11 mouse cellular contexts compared by ENCODE assay signal in the genomic region with DNA sequence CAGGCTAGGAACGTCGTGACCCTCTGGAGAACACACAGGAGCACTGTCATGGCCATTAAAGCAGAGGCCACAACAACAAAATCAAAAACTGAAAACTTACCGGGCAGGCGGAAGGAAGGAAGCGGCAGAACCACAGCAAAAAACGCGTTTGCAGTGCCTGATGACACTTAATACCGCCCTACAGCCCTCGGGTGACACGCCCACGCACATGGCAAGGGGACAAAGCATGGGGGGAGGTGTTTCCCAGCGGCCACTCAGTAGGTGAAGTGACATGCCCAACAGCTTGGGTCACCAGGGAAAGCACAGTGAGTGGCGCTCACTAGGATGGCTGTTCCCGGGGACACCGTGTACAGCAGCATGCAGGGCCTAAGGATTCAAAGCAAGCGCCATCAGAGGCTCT.
A peak's percentile ranks its signal among the peaks of the same experiment; 100 is the strongest.
DNase-seq lines count a peak whose midpoint lies in the region; ATAC-seq and TF ChIP-seq lines count a peak whose summit lies in the region.
"Had no signal": no experiment of that assay in that cellular context is flagged by ENCODE, and none has a peak within 500 bp of the region (broad histone marks: within the 10 kb centered on the region; RNA-seq: fewer than 3 reads in every experiment).

No protein-coding gene starts in this region.

- peaks cover 49% of the 10 kb centered on the region for H3K27me3 ChIP-seq in heart, embryonic 10.5 days (ENCODE audit: insufficient read depth, poor library complexity, severe bottlenecking)
- H3K27me3 ChIP-seq in lung, postnatal 0 days (replicated peaks; ENCODE audit: insufficient read depth, low read length): no peaks in the 10 kb centered on the region
- no peaks in the 10 kb centered on the region for H3K27me3 ChIP-seq in embryonic facial prominence, embryonic 10.5 days (replicated peaks; ENCODE audit: low read depth, poor library complexity, severe bottlenecking)
- H3K27me3 ChIP-seq: embryonic facial prominence, embryonic 12.5 days; neural tube, embryonic 12.5 days had no signal

- WGBS in heart, embryonic 10.5 days: 85% methylated on average over 16 of the region's 16 CpGs
- WGBS in lung, postnatal 0 days: 45% methylated on average over 16 of the region's 16 CpGs
- WGBS in embryonic facial prominence, embryonic 10.5 days: 85% methylated on average over 16 of the region's 16 CpGs

- no peak for TF ChIP-seq CTCF in lung, postnatal 0 days (IDR thresholded peaks at IDR 0.05)

- no peak for TF ChIP-seq EP300 in lung, postnatal 0 days (IDR thresholded peaks at IDR 0.05)

- ATAC-seq in lung, postnatal 0 days: peak; percentile 50
- ATAC-seq in erythroblast, adult 5-6 weeks (replicated peaks; ENCODE audit: low FRiP score, poor library complexity, severe bottlenecking): no peak

- H3K36me3 ChIP-seq in heart, embryonic 10.5 days: peaks cover 4% of the 10 kb centered on the region
- H3K36me3 ChIP-seq in lung, postnatal 0 days (ENCODE audit: insufficient read depth, low read length): no peaks in the 10 kb centered on the region
- peaks cover 19% of the 10 kb centered on the region for H3K36me3 ChIP-seq in embryonic facial prominence, embryonic 10.5 days (replicated peaks)
- H3K36me3 ChIP-seq: embryonic facial prominence, embryonic 12.5 days; neural tube, embryonic 12.5 days had no signal

- H3K4me3 ChIP-seq in heart, embryonic 10.5 days: no peak overlapping the region
- no peak overlapping the region for H3K4me3 ChIP-seq in lung, postnatal 0 days (ENCODE audit: low read depth, low read length)
- H3K4me3 ChIP-seq in embryonic facial prominence, embryonic 10.5 days: no peak overlapping the region
- H3K4me3 ChIP-seq: embryonic facial prominence, embryonic 12.5 days; neural tube, embryonic 12.5 days had no signal

- H3K27ac ChIP-seq in heart, embryonic 10.5 days: no peak overlapping the region; the same call in 1 of the 2 replicates
- H3K27ac ChIP-seq in lung, postnatal 0 days (ENCODE audit: low read length): no peak overlapping the region
- peak overlapping the region; percentile 37; the same call in 1 of the 2 replicates for H3K27ac ChIP-seq in embryonic facial prominence, embryonic 10.5 days (replicated peaks)
- H3K27ac ChIP-seq: embryonic facial prominence, embryonic 12.5 days; neural tube, embryonic 12.5 days had no signal

- H3K9ac ChIP-seq in lung, postnatal 0 days (replicated peaks; ENCODE audit: low read depth): no peak overlapping the region
- H3K9ac ChIP-seq: embryonic facial prominence, embryonic 12.5 days; neural tube, embryonic 12.5 days had no signal

- H3K9me3 ChIP-seq in heart, embryonic 10.5 days: no peaks in the 10 kb centered on the region
- H3K9me3 ChIP-seq in lung, postnatal 0 days (ENCODE audit: low read length): no peaks in the 10 kb centered on the region
- H3K9me3 ChIP-seq in embryonic facial prominence, embryonic 10.5 days: no peaks in the 10 kb centered on the region
- H3K9me3 ChIP-seq: embryonic facial prominence, embryonic 12.5 days; neural tube, embryonic 12.5 days had no signal

- peak; percentile 89 for DNase-seq in heart, adult 11 months
- DNase-seq in heart, embryonic 10.5 days (ENCODE audit: low spot score): no peak
- no peak for DNase-seq in lung, postnatal 0 days (ENCODE audit: low spot score)
- no peak for DNase-seq in lung, postnatal 4 days
- no peak for DNase-seq in embryonic facial prominence, embryonic 10.5 days (ENCODE audit: low spot score)
- DNase-seq in naive thymus-derived CD4-positive, alpha-beta T cell, adult 2 months (ENCODE audit: low read depth): peak; percentile 65
- DNase-seq in retina, embryonic 14.5 days (ENCODE audit: low spot score): no peak
- DNase-seq: lung, adult 2 months had no signal

- no peak overlapping the region for H3K4me2 ChIP-seq in lung, postnatal 0 days (replicated peaks; ENCODE audit: low read depth, low read length)
- H3K4me2 ChIP-seq: embryonic facial prominence, embryonic 12.5 days; neural tube, embryonic 12.5 days had no signal

- peaks cover 30% of the 10 kb centered on the region for H3K4me1 ChIP-seq in heart, embryonic 10.5 days
- peaks cover 9% of the 10 kb centered on the region; the same call in 1 of the 2 replicates for H3K4me1 ChIP-seq in lung, postnatal 0 days (ENCODE audit: insufficient read depth, low read depth, low read length)
- H3K4me1 ChIP-seq in embryonic facial prominence, embryonic 10.5 days: peaks cover 60% of the 10 kb centered on the region

Comparison
In these comparisons a context has a peak if more than half of its experiments do, and no peak if none do; other contexts are left out.
1. DNase-seq: peak in heart, adult 11 months (single experiment) and naive thymus-derived CD4-positive, alpha-beta T cell, adult 2 months (single experiment); none in heart, embryonic 10.5 days (single experiment), lung, postnatal 0 days (single experiment), lung, postnatal 4 days (0 of 2), embryonic facial prominence, embryonic 10.5 days (single experiment) and retina, embryonic 14.5 days (single experiment).